Mouse (Mus musculus): Measurements from ENCODE around the gene Satb2. TPM values are rescaled to one million over a fixed set of nuclear protein-coding genes. Genes with fewer than 3 reads are reported as not detected.

Gene Satb2
- 3.0 and 5.0 TPM in 2 replicates for polyA plus RNA-seq (2012; rRNA removed)

GRCm38 (mm10) chr1:56978151-56978700, at the start of gene Satb2:
Satb2 (minus strand) TSS chr1:56978650.

Data from central nervous system, embryonic 11.5 days (tissue).